Mouse (Mus musculus) heart, embryonic 14.5 days (tissue): ENCODE measurements around the gene Ap3b2. TPM values are rescaled to one million over a fixed set of nuclear protein-coding genes. Genes with fewer than 3 reads are reported as not detected.

Source experiments
- ATAC-seq: fragments of 200-750 bp; cut with Nextera tagmentation; 2 replicates; pipeline ENCODE4 v1.8.0; 2017; ENCODE audit warnings: low read depth, moderate TSS enrichment; ENCODE audit not compliant: insufficient number of reproducible peaks, insufficient read depth, low FRiP score
- H3K27ac ChIP-seq, 2 experiments: fragments of 200-500 bp in 1 of 2; fragments of 300-500 bp in 1 of 2; sonication (generic) in 1 of 2; replicated peaks in 1 of 2; 2 replicates each; pipeline ENCODE4 v1.5.1; 2012 to 2014; ENCODE audit warnings: low read depth in 2 of 2, low read length in 2 of 2, control low read depth in 1 of 2, mild to moderate bottlenecking in 1 of 2, mixed read lengths in 1 of 2; ENCODE audit not compliant: control insufficient read depth in 1 of 2, insufficient read depth in 1 of 2
- H3K27me3 ChIP-seq: fragments of 300-500 bp; sonication (generic); 2 replicates; pipeline ENCODE4 v1.6.1; 2014; ENCODE audit warnings: mild to moderate bottlenecking, low read length, control low read depth; ENCODE audit not compliant: control insufficient read depth, insufficient read depth
- H3K36me3 ChIP-seq: fragments of 300-500 bp; sonication (generic); 2 replicates; pipeline ENCODE4 v1.6.1; 2014; ENCODE audit warnings: mild to moderate bottlenecking, control low read depth, low read length, mixed read lengths; ENCODE audit not compliant: control insufficient read depth, insufficient read depth
- H3K4me1 ChIP-seq, 2 experiments: fragments of 200-500 bp in 1 of 2; fragments of 300-500 bp in 1 of 2; sonication (generic) in 1 of 2; 2 replicates each; pipeline ENCODE4 v1.6.1; 2012 to 2014; ENCODE audit warnings: low read length in 2 of 2, control low read depth in 1 of 2, mixed read lengths in 1 of 2; ENCODE audit not compliant: control insufficient read depth in 2 of 2, insufficient read depth in 2 of 2
- H3K4me2 ChIP-seq: fragments of 300-500 bp; sonication (generic); 2 replicates; pipeline ENCODE4 v1.6.1; 2014; ENCODE audit warnings: mild to moderate bottlenecking, low read length
- H3K4me3 ChIP-seq, 2 experiments: fragments of 200-500 bp in 1 of 2; fragments of 300-500 bp in 1 of 2; sonication (generic) in 1 of 2; 2 replicates each; pipeline ENCODE4 v1.5.1; 2012 to 2014; ENCODE audit warnings: low read length in 2 of 2, mild to moderate bottlenecking in 2 of 2, control low read depth in 1 of 2, low read depth in 1 of 2, moderate library complexity in 1 of 2; ENCODE audit not compliant: control insufficient read depth in 1 of 2, insufficient read depth in 1 of 2
- H3K9ac ChIP-seq: fragments of 300-500 bp; sonication (generic); 2 replicates; pipeline ENCODE4 v1.6.1; 2014; ENCODE audit warnings: mild to moderate bottlenecking, low read length
- H3K9me3 ChIP-seq: fragments of 300-500 bp; sonication (generic); 2 replicates; pipeline ENCODE4 v1.6.1; 2016; ENCODE audit warnings: low read length, control low read depth; ENCODE audit not compliant: control insufficient read depth
- WGBS: fragments of 180-500 bp; shearing (Covaris S2); extraction: QIAGEN DNeasy Blood & Tissue Kit; methylation state at CpG from one replicate; pipeline ENCODE4 v1.1.7; 2014; 5-methylcytosine and 5-hydroxymethylcytosine counted together
- polyA plus RNA-seq: library from polyadenylated mRNA; unstranded; fragments of >200 nt; fragmentation: Nextera tagmentation; extraction: Ambion mirVana; gene quantifications from 2 replicates; pipeline ENCODE4 v1.2.1, GENCODE M21; 2014

Ap3b2 gene
- polyA plus RNA-seq = 1.5 and 3.5 TPM in 2 replicates

- peaks cover 48% of the 10 kb centered on the region for H3K27me3 ChIP-seq
- H3K27ac ChIP-seq = no peak within 1 kb of the TSS
- H3K4me1 ChIP-seq = peaks cover 3 to 5% of the 10 kb centered on the region in 2 experiments; a peak in 2 of 4 replicates
- H3K4me2 ChIP-seq = peak within 1 kb of the TSS; percentile 73
- under 1% methylated on average over 57 of the region's 57 CpGs for WGBS
- H3K9me3 ChIP-seq = no peaks in the 10 kb centered on the region
- peak within 1 kb of the TSS; percentile 44 to 57 for H3K4me3 ChIP-seq
- H3K36me3 ChIP-seq = no peaks in the 10 kb centered on the region
- peak; percentile 42 for ATAC-seq
- H3K9ac ChIP-seq = no peak within 1 kb of the TSS
These were observed at the start of gene Ap3b2 for GRCm38 (mm10) chr7:81493331-81494021. Gene Ap3b2 (minus strand): TSS chr7:81493925.

GRCm38 (mm10) chr7:81542934-81543333 is 49.2 kb upstream of the Ap3b2 start:
- Histone ChIP-seq H3K4me2 (no peak overlapping the region), H3K9me3 (no peaks in the 10 kb centered on the region), H3K27ac (no peak overlapping the region), H3K27me3 (no peaks in the 10 kb centered on the region), H3K36me3 (peaks cover 97% of the 10 kb centered on the region), H3K4me3 (no peak overlapping the region), H3K9ac (no peak overlapping the region), H3K4me1 (no peaks in the 10 kb centered on the region)
- ATAC-seq = no peak
- WGBS = 87% methylated on average over 8 of the region's 8 CpGs

DNA sequence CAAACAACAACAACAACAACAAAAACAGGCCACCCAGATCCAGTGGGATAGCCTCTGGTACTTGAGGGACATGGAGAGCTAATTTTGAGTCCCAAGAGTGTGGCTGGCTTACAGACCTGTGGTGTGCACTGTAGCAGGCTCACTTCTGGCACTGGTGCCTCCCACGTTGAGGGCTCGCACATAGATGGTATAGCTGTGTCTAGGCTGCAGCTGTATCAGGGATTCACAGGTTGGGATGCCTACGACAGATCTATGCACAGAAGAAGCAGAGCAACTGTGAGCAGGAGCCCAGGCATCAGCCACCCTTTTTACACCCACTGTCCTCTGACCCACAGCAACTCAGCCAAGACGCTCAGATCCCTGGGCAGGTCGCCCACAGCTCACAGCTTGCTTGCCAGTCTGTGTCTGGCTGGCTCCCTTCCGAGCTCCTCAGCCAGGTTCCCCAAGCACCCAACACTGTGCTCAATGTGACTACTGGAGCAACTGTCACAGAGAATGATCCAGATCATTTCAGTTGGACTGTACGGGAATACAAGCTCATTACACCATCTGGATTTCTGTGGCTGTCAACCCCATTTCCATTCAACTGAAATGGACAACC is 48.3 kb upstream of the Ap3b2 start:
- H3K27ac ChIP-seq = no peak overlapping the region
- H3K4me1 ChIP-seq = no peaks in the 10 kb centered on the region
- peaks cover 96% of the 10 kb centered on the region for H3K36me3 ChIP-seq
- no peak overlapping the region for H3K4me2 ChIP-seq
- 85% methylated on average over 7 of the region's 7 CpGs for WGBS
- no peak for ATAC-seq
- no peak overlapping the region for H3K4me3 ChIP-seq
- no peaks in the 10 kb centered on the region for H3K27me3 ChIP-seq
- no peaks in the 10 kb centered on the region for H3K9me3 ChIP-seq
- H3K9ac ChIP-seq = no peak overlapping the region

DNA sequence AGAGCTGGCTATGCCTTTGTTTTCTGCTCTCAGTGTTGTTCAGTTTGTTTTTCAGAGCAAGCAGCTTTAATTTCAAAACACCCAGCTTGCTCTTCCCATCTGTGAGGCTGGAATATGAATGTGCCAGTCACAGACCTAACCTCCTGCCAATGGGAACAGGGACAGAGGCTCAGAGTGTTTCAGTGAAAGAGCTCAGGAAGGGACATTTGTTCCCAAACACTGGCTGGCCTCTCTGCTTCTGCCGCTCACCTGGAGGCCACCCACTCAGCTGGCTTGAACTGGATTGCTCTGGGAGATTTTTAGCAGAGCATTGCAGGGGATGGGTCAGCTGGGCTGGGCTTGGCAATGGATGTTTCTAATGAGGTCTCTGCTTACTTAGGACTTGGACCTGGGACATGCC is 47.3 kb upstream of the Ap3b2 start:
- H3K4me1 ChIP-seq = no peaks in the 10 kb centered on the region
- H3K27me3 ChIP-seq = no peaks in the 10 kb centered on the region
- no peak overlapping the region for H3K4me3 ChIP-seq
- H3K27ac ChIP-seq = no peak overlapping the region
- no peak for ATAC-seq
- 53% methylated on average over 1 of the region's 1 CpGs for WGBS
- no peak overlapping the region for H3K4me2 ChIP-seq
- H3K9me3 ChIP-seq = no peaks in the 10 kb centered on the region
- H3K9ac ChIP-seq = no peak overlapping the region
- H3K36me3 ChIP-seq = peaks cover 96% of the 10 kb centered on the region

DNA sequence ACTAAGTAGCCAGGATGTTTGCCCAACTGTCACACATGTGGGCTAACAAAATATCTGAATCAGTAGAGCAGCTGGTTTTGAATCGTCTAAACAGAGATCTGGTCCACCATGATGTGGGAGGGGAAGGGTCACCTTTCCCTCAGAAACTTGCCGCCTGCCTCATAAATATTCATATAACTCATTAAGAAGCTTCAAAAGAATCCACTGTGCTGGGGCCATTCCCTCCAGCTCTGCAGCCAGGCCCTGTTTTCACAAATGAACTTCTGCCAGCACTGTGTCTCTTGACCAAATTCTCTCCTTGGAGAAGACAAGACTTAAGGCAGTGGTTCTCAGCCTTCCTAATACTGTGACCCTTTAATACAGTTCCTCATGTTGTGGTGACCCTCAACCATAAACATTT is 45.8 kb upstream of the Ap3b2 start:
- Histone ChIP-seq H3K4me2 (no peak overlapping the region), H3K27ac (no peak overlapping the region), H3K27me3 (no peaks in the 10 kb centered on the region), H3K9ac (no peak overlapping the region), H3K4me3 (no peak overlapping the region), H3K36me3 (peaks cover 96% of the 10 kb centered on the region), H3K4me1 (no peaks in the 10 kb centered on the region), H3K9me3 (0 out of 2 replicates have a peak, but pooled peaks cover 2% of the 10 kb centered on the region)
- ATAC-seq = no peak
- WGBS = 43% methylated on average over 2 of the region's 2 CpGs

- Histone ChIP-seq H3K27me3 (no peaks in the 10 kb centered on the region), H3K9ac (no peak overlapping the region), H3K4me3 (no peak overlapping the region), H3K9me3 (0 out of 2 replicates have a peak, but pooled peaks cover 4% of the 10 kb centered on the region), H3K4me1 (no peaks in the 10 kb centered on the region), H3K27ac (no peak overlapping the region), H3K4me2 (no peak overlapping the region), H3K36me3 (peaks cover 98% of the 10 kb centered on the region)
- WGBS = 74% methylated on average over 2 of the region's 2 CpGs
- no peak for ATAC-seq
These were observed 44.4 kb upstream of the Ap3b2 start for GRCm38 (mm10) chr7:81538070-81538675.

DNA sequence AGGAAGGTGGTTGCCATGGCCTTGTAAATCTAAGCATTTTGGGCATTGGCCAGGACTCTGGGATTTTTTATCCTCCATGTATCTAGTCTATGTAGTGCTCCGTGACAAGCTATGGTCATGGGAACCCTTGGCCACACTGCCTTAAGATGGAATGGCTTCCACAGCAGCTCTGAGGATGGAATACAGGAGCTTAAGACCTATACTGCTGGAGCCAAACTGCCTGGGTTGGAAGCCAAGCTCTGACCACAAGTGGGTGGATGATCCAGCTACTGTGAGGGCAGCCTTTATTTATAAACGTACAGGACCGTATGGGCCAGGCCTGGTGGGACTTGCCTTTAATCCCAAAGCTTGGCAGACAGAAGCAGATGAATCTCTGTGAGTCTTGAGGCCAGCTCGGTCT is 42.8 kb upstream of the Ap3b2 start:
- Histone ChIP-seq H3K4me1 (no peaks in the 10 kb centered on the region), H3K27ac (no peak overlapping the region), H3K9ac (no peak overlapping the region), H3K4me2 (no peak overlapping the region), H3K27me3 (no peaks in the 10 kb centered on the region), H3K4me3 (no peak overlapping the region), H3K36me3 (peaks cover 98% of the 10 kb centered on the region), H3K9me3 (0 out of 2 replicates have a peak, but pooled peaks cover 4% of the 10 kb centered on the region)
- ATAC-seq = no peak
- 92% methylated on average over 4 of the region's 4 CpGs for WGBS
